Mouse (Mus musculus): Measurements from ENCODE around the gene Tspan9. TPM values are rescaled to one million over a fixed set of nuclear protein-coding genes. Genes with fewer than 3 reads are reported as not detected.
A peak's percentile ranks its signal among the peaks of the same experiment; 100 is the strongest.

The Tspan9 gene
- total RNA-seq, 2 experiments from 2014 or later, result 105 to 126 TPM

DNA sequence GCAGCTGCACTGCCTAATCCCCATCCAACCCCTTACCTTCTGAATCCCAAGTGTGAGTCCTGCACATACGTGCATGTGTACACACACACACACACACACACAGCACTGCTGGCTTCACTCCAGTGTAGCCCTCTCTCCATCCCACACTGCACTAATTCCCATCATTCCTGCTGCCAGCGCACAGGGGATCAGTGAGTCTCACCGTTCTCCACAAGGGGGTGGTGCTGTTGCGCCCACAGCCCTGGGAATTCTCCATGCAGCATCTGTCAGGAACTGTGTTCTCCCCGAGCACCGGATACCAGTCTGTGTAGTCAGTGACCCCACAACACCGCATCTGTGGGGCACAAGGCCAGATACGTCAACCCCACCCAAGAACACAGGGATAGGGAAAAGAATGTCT, 177.9 kb downstream of the Tspan9 start:
- intact Hi-C loops (cut with DNase I), result no loop called here
- DNase-seq, result peak in 1 of 2 experiments; percentile 41

DNA sequence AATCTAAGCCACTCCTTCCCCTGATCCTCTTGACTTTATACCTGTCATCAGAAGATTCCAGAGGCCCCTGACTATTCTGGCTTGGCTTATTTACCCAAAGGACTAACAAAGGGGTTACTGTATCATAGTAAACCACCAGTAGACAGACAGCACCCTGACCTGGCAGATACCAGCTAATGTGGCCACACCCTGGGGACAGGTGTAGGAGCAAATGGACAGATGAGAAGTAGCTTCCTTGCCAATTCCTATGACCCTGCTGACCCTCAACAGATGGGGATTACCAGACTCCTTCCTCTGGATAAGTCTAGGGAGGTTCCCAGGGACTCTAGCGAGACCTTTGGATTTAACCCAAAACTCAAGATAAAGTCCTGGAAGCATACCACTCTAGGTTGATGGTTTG, 183.2 kb downstream of the Tspan9 start:
- DNase-seq, result no peak
- intact Hi-C loops (cut with DNase I), result no loop called here

DNA sequence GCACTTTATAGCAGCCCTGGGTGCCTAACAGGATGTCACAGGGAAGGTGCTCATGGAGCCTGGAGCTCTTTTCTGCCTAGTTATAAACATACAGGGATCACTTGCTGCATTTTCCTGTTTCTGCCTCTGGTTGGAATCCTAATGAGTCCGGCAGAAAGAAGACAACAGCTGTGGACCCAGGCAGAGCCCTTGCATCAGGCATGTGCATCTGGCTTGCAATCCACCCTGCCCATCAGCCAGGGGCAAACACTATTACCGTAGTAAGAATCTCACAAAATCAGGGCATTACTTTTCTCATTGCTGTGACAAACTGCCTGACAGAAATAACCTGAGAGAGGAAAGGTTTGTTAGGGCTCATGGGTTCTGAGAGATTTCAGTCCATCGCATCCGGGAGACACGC, 187.2 kb downstream of the Tspan9 start:
- intact Hi-C loops (cut with DNase I), result no loop called here
- no peak for DNase-seq

DNA sequence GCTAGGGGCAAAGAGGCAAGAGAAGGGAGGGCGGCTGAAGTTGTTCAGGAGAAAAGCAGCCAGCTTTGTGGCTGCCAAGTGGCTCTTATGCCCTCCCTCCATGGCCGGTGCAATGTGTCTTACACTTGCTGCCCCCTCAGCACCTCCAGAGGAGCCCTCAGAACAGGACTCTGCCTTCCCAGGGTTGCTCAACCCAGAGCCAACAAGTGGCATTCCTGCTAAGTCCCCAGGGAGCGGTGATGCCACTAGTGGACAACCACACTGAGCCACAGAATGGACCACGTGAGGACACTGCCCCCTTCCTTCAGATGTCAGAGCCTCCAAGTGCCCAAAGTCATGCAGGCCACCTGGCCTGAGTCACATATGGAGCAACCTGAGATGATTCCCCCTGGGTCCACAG, 190.3 kb downstream of the Tspan9 start:
- DNase-seq, result no peak
- intact Hi-C loops (cut with DNase I), result no loop called here

DNA sequence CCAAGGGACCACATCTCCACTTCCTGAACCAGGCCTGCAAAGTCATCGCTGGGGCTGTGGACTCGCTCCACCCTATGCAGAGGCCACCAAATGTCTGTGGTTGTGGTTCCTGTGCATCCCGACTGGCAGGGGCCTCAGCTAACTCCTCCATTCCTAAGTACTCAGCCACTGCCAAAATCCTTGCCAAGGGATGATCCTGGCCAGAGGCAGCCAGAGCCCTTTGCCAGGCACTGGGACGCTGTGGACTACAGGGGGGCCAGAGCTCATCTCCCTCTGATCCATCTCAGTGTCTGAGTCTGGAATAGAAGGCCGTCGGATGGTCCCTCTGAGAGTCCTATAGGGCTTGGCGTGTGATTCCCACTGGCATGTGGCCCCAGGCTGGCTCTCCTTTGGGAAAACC, 193.5 kb downstream of the Tspan9 start:
- DNase-seq, result no peak
- intact Hi-C loops (cut with DNase I), result loop anchor here (5.0 kb wide), 1 partner anchor 408 kb away; no protein-coding TSS in a partner anchor

DNA sequence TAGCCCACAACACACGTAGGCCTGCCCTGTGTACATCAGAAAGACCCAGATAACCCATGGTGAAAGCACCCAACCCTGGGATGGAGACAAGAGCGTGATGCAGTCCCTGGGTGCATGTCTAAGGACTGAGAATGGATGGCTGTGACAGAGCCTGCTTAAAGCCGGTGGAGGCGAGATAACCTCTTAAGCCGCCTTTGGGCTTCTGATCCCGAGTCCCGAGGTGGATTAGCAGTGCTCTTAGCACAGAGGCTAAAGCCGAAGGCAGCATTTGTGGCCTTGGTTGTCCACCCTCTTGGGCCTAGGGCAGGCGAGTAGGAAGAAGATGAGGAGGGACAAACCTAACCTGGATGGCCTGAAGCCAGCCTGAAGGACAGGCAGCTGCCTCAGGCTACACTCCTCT, 194.7 kb downstream of the Tspan9 start:
- intact Hi-C loops (cut with DNase I), result loop anchor here (5.0 kb wide), 1 partner anchor 406 kb away; no protein-coding TSS in a partner anchor
- DNase-seq, result no peak

DNA sequence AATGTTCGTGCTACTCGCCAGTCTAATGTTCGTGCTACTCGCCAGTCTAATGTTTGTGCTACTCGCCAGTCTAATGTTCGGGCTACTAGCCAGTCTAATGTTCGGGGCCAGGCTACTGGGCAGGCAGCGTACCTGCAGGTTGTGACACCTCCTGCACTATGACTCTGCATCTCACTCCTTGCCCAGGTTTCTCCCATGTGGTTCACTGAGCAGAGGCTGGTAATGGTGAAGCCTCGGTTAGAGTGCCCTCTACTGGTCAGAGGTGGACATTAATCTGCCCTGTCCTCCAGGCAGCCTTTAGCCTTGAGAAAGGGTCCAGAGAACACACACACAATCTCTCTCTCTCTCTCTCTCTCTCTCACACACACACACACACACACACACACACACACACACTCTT, 197.7 kb downstream of the Tspan9 start:
- DNase-seq, result peak; percentile 71 to 82
- intact Hi-C loops (cut with DNase I), result loop anchor here (2.0 to 5.0 kb wide), 2 partner anchors 329 to 403 kb away; no protein-coding TSS in a partner anchor

DNA sequence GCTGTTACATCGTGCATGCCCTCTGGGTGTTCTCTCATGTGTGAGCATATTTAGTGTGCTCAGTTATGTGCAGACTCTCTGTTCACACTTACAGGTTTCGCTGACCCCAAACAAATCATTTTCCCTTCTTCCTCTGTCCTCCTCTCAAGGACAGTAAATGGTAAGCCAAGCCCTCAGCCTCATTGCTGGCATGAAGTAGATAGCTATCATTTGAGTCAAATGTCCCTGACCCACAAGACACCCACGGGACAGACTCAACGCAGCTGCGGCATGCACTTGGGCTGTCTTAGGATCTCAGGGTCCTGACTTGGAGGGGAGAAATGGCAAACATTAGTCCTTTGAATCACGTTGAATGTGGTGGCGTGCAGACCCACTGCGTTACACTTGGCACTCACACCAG, 201.0 kb downstream of the Tspan9 start:
- DNase-seq, result no peak
- intact Hi-C loops (cut with DNase I), result no loop called here

DNA sequence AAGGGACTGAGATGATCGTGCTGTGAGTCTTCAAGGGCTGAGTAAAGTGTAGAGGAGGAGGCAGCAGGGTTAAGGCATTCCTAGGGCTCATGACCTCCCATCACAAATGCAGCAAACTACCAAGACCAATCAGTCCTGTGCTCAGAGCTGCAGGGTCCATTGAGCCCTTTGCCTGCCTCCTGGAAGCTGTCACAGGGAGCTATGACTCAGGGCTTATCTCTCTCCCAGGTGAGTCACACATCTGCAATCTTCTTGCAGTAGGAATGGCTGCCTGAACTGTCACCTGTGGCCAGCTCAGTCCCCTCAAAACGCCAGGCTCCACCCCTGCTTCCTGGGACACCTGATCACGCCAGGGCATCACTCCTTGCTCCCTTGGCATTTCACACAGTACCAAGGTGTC, 208.3 kb downstream of the Tspan9 start:
- intact Hi-C loops (cut with DNase I), result no loop called here
- no peak for DNase-seq

DNA sequence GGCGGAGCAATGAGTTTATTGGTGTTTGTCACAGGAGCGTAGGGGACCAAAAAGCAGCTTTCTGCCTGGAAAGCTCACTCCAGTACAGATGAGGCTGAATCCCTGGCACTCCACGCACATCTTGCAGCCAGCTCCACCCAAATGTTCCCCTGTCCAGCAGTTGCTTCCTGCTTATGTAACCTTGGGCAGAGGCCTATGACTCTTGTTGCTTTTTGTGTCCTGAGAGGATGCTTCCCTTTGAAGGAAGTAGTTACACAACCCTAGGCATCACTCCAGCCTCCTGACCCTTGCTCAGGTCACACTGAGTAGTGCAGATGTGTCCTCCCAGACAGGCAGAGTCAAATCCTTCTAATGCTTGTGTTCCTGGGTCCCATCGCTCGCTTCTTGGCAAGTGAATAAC, 209.6 kb downstream of the Tspan9 start:
- intact Hi-C loops (cut with DNase I), result no loop called here
- DNase-seq, result peak; percentile 32 to 34

DNA sequence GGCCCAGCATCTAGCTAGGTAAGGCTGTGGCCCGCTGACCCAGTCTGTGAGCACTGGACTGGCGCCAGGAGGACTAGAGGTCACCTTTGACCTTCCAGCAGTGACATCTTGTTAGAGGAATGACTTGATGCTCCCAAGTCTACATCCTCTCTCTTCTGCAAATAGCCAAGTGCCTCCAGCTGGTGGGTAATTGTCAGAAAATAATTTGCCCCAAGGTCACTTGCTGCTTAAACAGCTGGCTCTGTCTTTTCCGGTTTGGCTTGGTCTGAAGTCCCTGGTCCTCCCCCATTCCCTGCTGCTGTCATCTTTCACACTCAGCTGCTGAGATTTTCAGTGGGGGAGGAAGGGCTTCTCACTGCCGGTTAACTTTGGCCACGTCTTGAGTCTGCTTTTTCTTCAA, 210.7 kb downstream of the Tspan9 start:
- intact Hi-C loops (cut with DNase I), result no loop called here
- peak; percentile 18 to 53 for DNase-seq

DNA sequence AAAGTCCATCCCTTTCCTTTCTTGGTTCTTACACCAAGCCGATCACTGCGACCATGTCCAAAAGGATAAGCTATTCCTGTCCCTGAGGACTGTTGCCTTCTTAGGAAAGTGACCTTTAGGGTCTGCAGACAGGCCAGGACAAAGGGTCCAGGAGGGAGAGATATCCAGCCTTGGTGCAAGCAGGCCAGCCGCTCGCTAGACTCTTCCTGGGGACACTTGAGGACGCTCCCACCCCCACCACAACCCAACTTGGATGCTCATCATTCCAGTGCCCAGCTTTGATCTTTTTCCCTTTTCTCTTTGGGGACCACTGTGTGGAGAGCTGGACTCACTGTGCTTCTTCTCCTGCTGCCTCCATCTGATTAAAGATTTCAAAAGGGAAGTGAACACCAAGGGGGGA, 214.7 kb downstream of the Tspan9 start:
- intact Hi-C loops (cut with DNase I), result no loop called here
- no peak for DNase-seq

DNA sequence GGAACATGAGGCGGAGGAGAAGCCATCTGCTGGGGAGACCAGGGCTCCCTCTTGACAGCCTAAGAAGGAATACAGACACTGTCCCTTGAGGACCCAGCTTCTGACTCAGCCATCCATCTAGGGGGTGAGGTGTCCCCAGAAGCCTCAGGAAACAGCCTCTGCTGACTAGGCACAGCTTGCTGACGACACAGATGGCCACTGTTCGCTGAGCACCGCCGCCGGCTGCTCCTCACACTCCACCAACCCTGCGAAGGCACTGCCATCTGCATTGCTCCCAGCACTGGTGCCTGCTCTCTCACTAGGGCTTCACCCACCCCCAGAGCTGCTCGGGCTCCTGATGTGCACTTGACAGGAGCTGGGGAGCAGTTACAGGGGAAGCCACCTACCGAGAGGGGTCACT, 217.5 kb downstream of the Tspan9 start:
- intact Hi-C loops (cut with DNase I), result no loop called here
- DNase-seq, result no peak

DNA sequence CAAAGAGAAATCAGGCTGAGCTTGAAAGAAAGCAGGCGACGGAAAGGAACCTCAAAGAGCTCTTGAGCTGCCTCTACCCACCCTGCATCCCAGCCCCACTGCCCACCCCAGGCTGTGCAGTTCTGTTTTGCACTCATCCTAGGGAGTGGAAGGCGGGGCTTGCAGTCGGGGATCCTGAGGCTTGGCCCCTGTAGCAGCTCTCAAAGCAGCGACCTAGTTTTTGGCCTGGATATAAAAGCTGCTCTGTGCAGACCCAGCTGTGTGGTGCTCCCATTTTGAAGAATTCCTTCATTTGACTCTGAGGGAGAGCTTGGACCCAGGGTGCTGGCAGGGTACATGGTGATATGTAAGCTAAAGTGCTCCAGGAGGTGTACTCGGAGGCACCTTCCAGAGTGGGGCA, 218.6 kb downstream of the Tspan9 start:
- no peak for DNase-seq
- intact Hi-C loops (cut with DNase I), result loop anchor here (5.0 kb wide), 1 partner anchor 382 kb away; no protein-coding TSS in a partner anchor

DNA sequence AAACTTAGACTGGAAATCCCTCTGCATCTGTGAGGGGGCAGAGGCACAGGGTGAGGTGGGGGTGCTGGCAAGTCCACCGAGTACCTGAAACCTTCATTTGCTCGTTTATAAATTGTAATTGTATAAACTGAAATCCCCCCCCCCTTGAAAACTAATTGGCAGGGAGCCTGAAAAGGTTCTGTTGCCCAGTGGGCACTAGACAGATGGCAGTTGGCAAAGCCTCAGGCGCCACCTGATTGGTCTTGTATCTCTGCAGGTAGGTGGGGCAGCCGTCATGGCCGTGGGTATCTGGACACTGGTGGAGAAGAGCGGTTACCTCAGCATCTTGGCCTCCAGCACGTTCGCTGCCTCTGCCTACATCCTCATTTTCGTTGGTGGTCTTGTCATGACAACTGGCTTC, 220.1 kb downstream of the Tspan9 start:
- no peak for DNase-seq
- intact Hi-C loops (cut with DNase I), result loop anchor here (5.0 kb wide), 1 partner anchor 381 kb away; no protein-coding TSS in a partner anchor

DNA sequence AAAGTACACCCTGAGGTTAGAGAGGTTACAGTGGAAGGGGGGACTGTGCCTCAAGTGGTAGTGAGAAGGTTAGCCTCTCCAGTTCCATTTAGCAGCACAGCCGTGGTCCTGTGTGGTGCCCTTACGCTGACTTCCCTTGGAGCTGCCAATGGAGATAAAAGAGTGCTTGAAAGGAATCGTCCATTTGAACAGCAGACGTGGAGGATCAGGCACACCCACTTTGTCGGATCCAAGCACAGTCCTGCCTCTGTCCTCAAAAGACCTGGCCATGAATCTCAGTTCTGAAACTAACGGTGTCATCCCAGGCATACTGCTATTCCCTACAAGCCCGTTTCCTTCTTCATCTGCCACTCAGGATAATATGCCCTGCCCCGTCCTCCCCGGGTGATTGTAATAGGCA, 221.4 kb downstream of the Tspan9 start:
- no peak for DNase-seq
- intact Hi-C loops (cut with DNase I), result loop anchor here (5.0 kb wide), 1 partner anchor 380 kb away; no protein-coding TSS in a partner anchor

DNA sequence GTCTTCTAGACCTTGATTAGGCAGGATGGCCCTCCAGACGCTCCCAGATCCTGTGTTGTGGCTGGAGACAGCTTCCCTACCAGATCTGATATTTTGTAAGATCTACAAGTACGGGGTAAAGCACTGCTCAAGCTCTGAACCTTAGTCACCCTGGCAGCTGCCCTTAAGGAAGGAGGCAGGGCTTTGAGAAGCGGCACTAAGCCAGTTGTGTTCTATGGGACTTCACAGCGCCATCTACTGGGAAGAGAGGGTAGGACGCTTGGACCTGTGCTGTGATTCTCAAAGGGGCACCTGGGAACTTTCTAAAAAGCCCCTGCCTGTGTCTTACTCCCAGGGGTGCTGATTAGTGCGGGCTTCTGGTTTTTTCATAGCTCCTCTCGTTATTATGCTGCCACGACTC, 222.7 kb downstream of the Tspan9 start:
- DNase-seq, result peak; percentile 79 to 88
- intact Hi-C loops (cut with DNase I), result loop anchor here (1.0 to 5.0 kb wide), 2 partner anchors 303 to 378 kb away; no protein-coding TSS in a partner anchor

DNA sequence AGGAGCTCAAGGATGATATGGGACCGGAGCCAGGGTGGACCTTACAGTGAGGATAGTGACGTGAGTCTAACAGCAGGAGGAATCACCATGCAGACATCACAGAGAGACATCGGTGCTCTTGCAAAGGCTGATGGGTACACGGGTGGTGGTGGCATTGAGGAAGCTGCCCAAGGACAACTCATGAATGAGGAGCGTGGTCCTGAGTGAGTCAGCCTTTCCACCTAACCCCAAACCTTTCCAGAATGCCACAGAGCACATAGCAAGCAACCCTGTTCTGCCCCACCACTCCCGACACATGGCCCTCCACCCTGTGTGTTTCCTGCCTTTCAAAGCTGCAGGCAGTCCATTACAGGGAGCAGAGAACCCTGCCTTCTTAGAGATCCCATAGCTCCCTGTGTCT, 223.9 kb downstream of the Tspan9 start:
- DNase-seq, result no peak
- intact Hi-C loops (cut with DNase I), result loop anchor here (2.0 kb wide), 1 partner anchor 31 kb away; no protein-coding TSS in a partner anchor

DNA sequence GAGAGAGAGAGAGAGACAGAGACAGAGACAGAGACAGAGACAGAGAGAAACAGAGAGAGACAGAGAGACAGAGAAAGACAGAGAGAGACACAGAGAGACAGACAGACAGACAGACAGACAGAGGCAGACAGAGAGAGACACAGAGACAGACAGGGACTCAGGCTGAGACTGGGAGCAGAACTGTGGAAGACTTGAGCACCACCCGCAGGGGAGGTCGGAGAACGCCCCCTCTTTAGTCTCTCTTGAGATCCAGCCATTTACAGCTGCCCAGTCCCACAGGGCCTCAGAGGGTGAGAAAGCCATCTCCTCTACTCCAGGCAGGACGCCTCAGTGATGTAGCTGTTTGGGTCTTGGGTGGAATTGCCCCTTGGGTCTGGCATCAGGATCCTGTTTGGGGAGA, 225.7 kb downstream of the Tspan9 start:
- DNase-seq, result no peak
- intact Hi-C loops (cut with DNase I), result loop anchor here (2.0 kb wide), 1 partner anchor 29 kb away; no protein-coding TSS in a partner anchor

DNA sequence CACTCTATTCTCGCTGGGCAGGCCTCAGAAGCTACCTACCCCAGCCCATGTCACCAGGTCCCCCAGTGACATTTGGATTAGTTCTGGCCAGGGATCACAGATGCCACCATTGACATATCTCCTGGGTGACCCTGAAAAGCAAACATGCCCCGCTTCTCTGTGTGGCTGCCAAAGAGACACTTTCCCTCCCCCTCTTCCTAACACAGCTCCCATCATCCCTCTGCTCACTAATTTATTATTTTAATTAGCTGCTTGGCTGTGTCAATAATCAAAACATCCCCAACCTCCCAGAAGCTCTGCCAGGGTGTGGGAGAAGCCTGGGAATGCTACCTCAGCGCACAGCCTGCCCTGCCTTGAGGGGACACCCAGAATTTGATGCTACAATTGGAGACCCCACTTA, 226.4 kb downstream of the Tspan9 start:
- intact Hi-C loops (cut with DNase I), result no loop called here
- no peak for DNase-seq

DNA sequence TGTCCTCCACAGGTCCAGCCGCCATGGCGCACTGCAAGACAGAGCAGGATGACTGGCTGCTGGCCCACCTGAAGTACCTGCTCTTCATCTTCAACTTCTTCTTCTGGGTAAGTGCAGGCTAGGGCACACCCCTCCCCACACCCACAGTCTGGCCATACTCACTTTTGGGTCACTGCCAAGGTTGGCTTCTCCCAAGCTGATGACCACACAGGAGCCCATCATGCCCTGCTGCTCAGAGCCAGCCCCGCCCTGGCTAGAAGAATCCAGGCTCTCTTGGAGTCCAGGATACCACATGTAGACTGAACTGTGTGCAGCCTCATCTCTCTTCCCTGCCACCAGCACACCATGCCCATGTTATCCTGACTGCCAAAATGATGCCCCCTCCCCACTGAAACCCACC, 230.5 kb downstream of the Tspan9 start:
- intact Hi-C loops (cut with DNase I), result no loop called here
- no peak for DNase-seq

DNA sequence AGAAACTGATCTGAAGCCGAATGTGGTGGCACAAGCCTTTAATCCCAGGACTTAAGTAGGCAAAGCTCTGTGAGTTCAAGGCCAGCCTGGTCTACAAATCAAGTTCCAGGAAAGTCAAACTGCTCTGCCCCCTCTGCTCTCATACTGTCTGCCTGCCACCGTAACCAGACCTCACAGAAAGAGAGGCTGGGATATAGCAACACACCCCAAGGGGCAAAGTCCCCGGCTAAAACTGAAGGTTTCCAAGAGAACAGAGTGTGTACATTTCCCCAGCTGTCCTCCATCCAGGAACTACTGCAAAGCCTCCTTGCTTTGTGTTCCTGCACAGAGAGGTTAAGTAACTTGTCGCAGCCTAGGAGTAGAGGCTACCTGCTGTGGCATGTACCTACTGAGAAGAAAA, 231.7 kb downstream of the Tspan9 start:
- no peak for DNase-seq
- intact Hi-C loops (cut with DNase I), result no loop called here
